Comparison of ENCODE assay signal across 7 mouse cellular contexts in the genomic region with DNA sequence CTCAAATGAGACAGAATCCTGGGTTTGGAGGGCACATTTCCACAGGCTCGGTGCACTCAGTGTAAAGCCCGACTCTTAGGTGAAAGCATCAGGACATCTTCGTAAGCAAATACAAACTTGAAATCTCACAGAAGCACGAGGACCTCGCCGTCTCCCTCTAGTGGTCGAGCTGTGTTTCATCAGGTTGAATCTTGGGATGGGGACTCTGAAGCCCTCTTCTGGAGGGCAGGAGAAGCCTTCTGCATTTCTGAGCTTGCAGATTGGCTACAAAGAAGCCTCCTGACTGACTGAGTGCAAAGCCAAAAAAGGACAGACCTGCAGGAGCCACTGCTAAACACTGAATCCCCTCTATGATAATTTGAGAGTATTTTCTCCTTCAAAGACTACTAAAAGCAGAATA. TPM values are rescaled to one million over a fixed set of nuclear protein-coding genes. Genes with fewer than 3 reads are reported as not detected.
DNase-seq lines count a peak whose midpoint lies in the region; ATAC-seq and TF ChIP-seq lines count a peak whose summit lies in the region.

No protein-coding gene starts in this region.

- DNase-seq in G1E (ENCODE audit: low spot score): peak; percentile 54
- DNase-seq in adrenal gland, postnatal 10 days: peak; percentile 81
- peak; percentile 69 for DNase-seq in embryo, embryonic 11.5 days (ENCODE audit: low read depth, low spot score)
- DNase-seq in heart, adult 8-10 months (ENCODE audit: low spot score): peak; percentile 57
- peak; percentile 58 to 77 for DNase-seq in layer of hippocampus, postnatal 14 days (ENCODE audit: low spot score in 2 of 2)
- DNase-seq in spleen, adult 12 weeks (ENCODE audit: low spot score): peak; percentile 30

- TF ChIP-seq CTCF in G1E (IDR thresholded peaks at IDR 0.05; ENCODE audit: low read depth, low read length): peak; percentile 51

- no peak; the same call in 1 of the 2 replicates for ATAC-seq in G1E (ENCODE audit: extremely low read depth, insufficient number of reproducible peaks, low FRiP score, poor library complexity, severe bottlenecking)
- peak; percentile 99 for ATAC-seq in megakaryocyte progenitor cell, adult 5-6 weeks (replicated peaks; ENCODE audit: poor library complexity)

- no peak overlapping the region for H3K4me3 ChIP-seq in G1E (ENCODE audit: low read depth, low read length)

- H3K9me3 ChIP-seq in G1E (replicated peaks): no peaks in the 10 kb centered on the region

- peaks cover 8% of the 10 kb centered on the region for H3K4me1 ChIP-seq in G1E (ENCODE audit: insufficient read depth, low read depth, low read length)

- no peaks in the 10 kb centered on the region for H3K36me3 ChIP-seq in G1E (replicated peaks)

- peaks cover 25% of the 10 kb centered on the region for H3K27me3 ChIP-seq in G1E (ENCODE audit: insufficient read depth, low read length)

RNA-seq across cellular contexts. Expression of gene Tmem252, which starts 39.2 kb away (rescaled TPM):
- total RNA-seq in G1E (2014; fragmentation: Nextera tagmentation) (not detected in 2 replicates), G1E (2017) (0.05 and 0.12 TPM in 2 replicates)
- not detected in 2 replicates for polyA plus RNA-seq in G1E (2012)
- under 1 TPM; 0.24 to 0.51 TPM for total RNA-seq in adrenal gland, postnatal 10 days (2021)
- total RNA-seq in heart, adult 8-10 months (2022): under 1 TPM in 3 of 4 experiments, not detected in 1; 0.09 to 0.11 (median 0.09) TPM
- total RNA-seq in layer of hippocampus, postnatal 14 days (2021): 1 to 10 TPM in 1 of 2 experiments, under 1 TPM in 1; 0.52 to 1.2 TPM
- not detected in 2 replicates for total RNA-seq in megakaryocyte progenitor cell, adult 5-6 weeks (2015)
- not detected in 2 replicates for total RNA-seq in megakaryocyte progenitor cell, adult 5-6 weeks (2017)

Comparison
In these comparisons a context has a peak if more than half of its experiments do, and no peak if none do; other contexts are left out.
1. DNase-seq: peak in every context shown above with its lines; median percentile 81 in adrenal gland, postnatal 10 days; 69 in embryo, embryonic 11.5 days; 68 in layer of hippocampus, postnatal 14 days; 57 in heart, adult 8-10 months; 54 in G1E; 30 in spleen, adult 12 weeks.